Mouse (Mus musculus): ENCODE data around the gene Lgals9.
A peak's percentile ranks its signal among the peaks of the same experiment; 100 is the strongest.

The Lgals9 gene

GRCm38 (mm10) chr11:78976731-78977510 is 7.8 kb downstream of the Lgals9 start:
- DNase-seq (ENCODE audit: low spot score in 2 of 2): no peak

GRCm38 (mm10) chr11:78973381-78974150 is 11.2 kb downstream of the Lgals9 start:
- DNase-seq (ENCODE audit: low spot score in 2 of 2): no peak

- no peak for DNase-seq (ENCODE audit: low spot score in 2 of 2)
These were observed 11.9 kb downstream of the Lgals9 start for GRCm38 (mm10) chr11:78972811-78973351.

- no peak for DNase-seq (ENCODE audit: low spot score in 2 of 2)
These were observed 12.4 kb downstream of the Lgals9 start for GRCm38 (mm10) chr11:78972328-78972727.

- DNase-seq (ENCODE audit: low spot score in 2 of 2): no peak
These were observed 13.0 kb downstream of the Lgals9 start for GRCm38 (mm10) chr11:78971746-78972145.

GRCm38 (mm10) chr11:78971096-78971495 is 13.7 kb downstream of the Lgals9 start:
- no peak for DNase-seq (ENCODE audit: low spot score in 2 of 2)

GRCm38 (mm10) chr11:78968121-78968520 is 16.6 kb downstream of the Lgals9 start:
- no peak for DNase-seq (ENCODE audit: low spot score in 2 of 2)

- peak in 1 of 2 experiments; percentile 46 for DNase-seq (ENCODE audit: low spot score in 2 of 2)
These were observed 17.4 kb downstream of the Lgals9 start for GRCm38 (mm10) chr11:78967371-78967770.

GRCm38 (mm10) chr11:78961221-78961620 is 23.5 kb downstream of the Lgals9 start:
- no peak for DNase-seq (ENCODE audit: low spot score in 2 of 2)

- DNase-seq (ENCODE audit: low spot score in 2 of 2): peak in 1 of 2 experiments; percentile 36
These were observed 24.8 kb downstream of the Lgals9 start for GRCm38 (mm10) chr11:78959841-78960520.

GRCm38 (mm10) chr11:78959367-78959766 is 25.4 kb downstream of the Lgals9 start:
- no peak for DNase-seq (ENCODE audit: low spot score in 2 of 2)

- peak; percentile 55 to 73 for DNase-seq (ENCODE audit: low spot score in 2 of 2)
These were observed 28.5 kb downstream of the Lgals9 start for GRCm38 (mm10) chr11:78956260-78956659.

GRCm38 (mm10) chr11:78952467-78952866 is 32.3 kb downstream of the Lgals9 start:
- no peak for DNase-seq (ENCODE audit: low spot score in 2 of 2)

GRCm38 (mm10) chr11:78950365-78950764 is 34.4 kb downstream of the Lgals9 start:
- no peak for DNase-seq (ENCODE audit: low spot score in 2 of 2)

- no peak for DNase-seq (ENCODE audit: low spot score in 2 of 2)
These were observed 41.7 kb downstream of the Lgals9 start for GRCm38 (mm10) chr11:78943083-78943482.

GRCm38 (mm10) chr11:78935178-78935577 is 49.6 kb downstream of the Lgals9 start:
- no peak for DNase-seq (ENCODE audit: low spot score in 2 of 2)

GRCm38 (mm10) chr11:78934727-78935126 is 50.0 kb downstream of the Lgals9 start:
- DNase-seq (ENCODE audit: low spot score in 2 of 2): no peak

GRCm38 (mm10) chr11:78934307-78934706 is 50.4 kb downstream of the Lgals9 start:
- DNase-seq (ENCODE audit: low spot score in 2 of 2): no peak

GRCm38 (mm10) chr11:78929345-78929744 is 55.4 kb downstream of the Lgals9 start:
- no peak for DNase-seq (ENCODE audit: low spot score in 2 of 2)

GRCm38 (mm10) chr11:78924916-78925315 is 59.8 kb downstream of the Lgals9 start:
- no peak for DNase-seq (ENCODE audit: low spot score in 2 of 2)

GRCm38 (mm10) chr11:78924111-78924510 is 60.6 kb downstream of the Lgals9 start:
- no peak for DNase-seq (ENCODE audit: low spot score in 2 of 2)
